Mouse (Mus musculus): ENCODE measurements around the gene Nr1h4.

- TF ChIP-seq CTCF (IDR thresholded peaks at IDR 0.05; ENCODE audit: control insufficient read depth, insufficient read depth, insufficient read length) (no peak), CEBPB (IDR thresholded peaks at IDR 0.05; ENCODE audit: low read depth) (no peak), MAX (IDR thresholded peaks at IDR 0.05) (no peak)
Observed at GRCm38 (mm10) chr10:89437472-89437871, 95.9 kb downstream of the Nr1h4 start.

Data from C2C12 (cell line).